Mouse (Mus musculus) liver, embryonic 14.5 days (tissue): Measurements from ENCODE around the gene Gm20498. TPM values are rescaled to one million over a fixed set of nuclear protein-coding genes. Genes with fewer than 3 reads are reported as not detected.

ENCODE experiments used
- ATAC-seq: fragments of 200-750 bp; cut with Nextera tagmentation; 2 replicates; pipeline ENCODE4 v1.8.0; 2017; ENCODE audit warnings: moderate number of reproducible peaks, mild to moderate bottlenecking, moderate library complexity; ENCODE audit not compliant: insufficient read depth
- DNase-seq, 3 experiments: peaks; one replicate each; pipeline ENCODE4 v3.0.0-alpha.2; 2012 to 2013; ENCODE audit warnings: low read depth in 3 of 3, low spot score in 3 of 3
- H3K27ac ChIP-seq: fragments of 300-500 bp; sonication (generic); 2 replicates; pipeline ENCODE4 v1.5.1; 2014; ENCODE audit warnings: moderate library complexity, mild to moderate bottlenecking, control low read depth, inconsistent platforms
- H3K27me3 ChIP-seq: fragments of 300-500 bp; sonication (generic); 2 replicates; pipeline ENCODE4 v1.6.1; 2014; ENCODE audit warnings: mild to moderate bottlenecking, low read length, moderate library complexity; ENCODE audit not compliant: control insufficient read depth, insufficient read depth
- H3K36me3 ChIP-seq: fragments of 300-500 bp; sonication (generic); replicated peaks from 2 replicates; pipeline ENCODE4 v1.6.1; 2014; ENCODE audit warnings: low read depth; ENCODE audit not compliant: control insufficient read depth, insufficient read depth
- H3K4me1 ChIP-seq, 2 experiments: fragments of 200-500 bp in 1 of 2; fragments of 300-500 bp in 1 of 2; sonication (generic) in 1 of 2; replicated peaks; 2 replicates each; pipeline ENCODE4 v1.6.1; 2012 to 2014; ENCODE audit warnings: antibody characterized with exemption in 1 of 2, inconsistent platforms in 1 of 2, low read length in 1 of 2; ENCODE audit not compliant: control insufficient read depth in 2 of 2, insufficient read depth in 2 of 2
- H3K4me2 ChIP-seq: fragments of 300-500 bp; sonication (generic); 2 replicates; pipeline ENCODE4 v1.6.1; 2014; ENCODE audit warnings: low read depth, mild to moderate bottlenecking, control low read depth, moderate library complexity
- H3K4me3 ChIP-seq, 2 experiments: fragments of 200-500 bp in 1 of 2; fragments of 300-500 bp in 1 of 2; sonication (generic) in 1 of 2; 2 replicates each; pipeline ENCODE4 v1.5.1; 2012 to 2014; ENCODE audit warnings: low read depth in 2 of 2, low read length in 2 of 2, mild to moderate bottlenecking in 2 of 2, control low read depth in 1 of 2, inconsistent platforms in 1 of 2, moderate library complexity in 1 of 2; ENCODE audit not compliant: insufficient read depth in 1 of 2
- H3K9ac ChIP-seq: fragments of 300-500 bp; sonication (generic); replicated peaks from 2 replicates; pipeline ENCODE4 v1.6.1; 2014; ENCODE audit warnings: mild to moderate bottlenecking, control low read depth, moderate library complexity
- H3K9me3 ChIP-seq: fragments of 300-500 bp; sonication (generic); 2 replicates; pipeline ENCODE4 v1.6.1; 2016; ENCODE audit warnings: low read length, mixed read lengths; ENCODE audit not compliant: control insufficient read depth
- CTCF ChIP-seq: IDR thresholded peaks from 2 replicates; pipeline ENCODE4 v1.5.1; 2016; ENCODE audit warnings: antibody characterized with exemption, low read depth, control low read depth
- EP300 ChIP-seq: IDR thresholded peaks from 2 replicates; pipeline ENCODE4 v1.6.1; 2016; ENCODE audit warnings: antibody characterized with exemption, low read depth
- WGBS: fragments of 180-500 bp; shearing (Covaris S2); extraction: QIAGEN DNeasy Blood & Tissue Kit; methylation state at CpG from one replicate; pipeline ENCODE4 v1.1.7; 2014; ENCODE audit not compliant: insufficient replicate concordance; 5-methylcytosine and 5-hydroxymethylcytosine counted together
- polyA plus RNA-seq, 2 experiments: library from polyadenylated mRNA; depleted of rRNA in 1 of 2; stranded (reverse) in 1 of 2; unstranded in 1 of 2; fragments of >200 nt; fragmentation: Nextera tagmentation in 1 of 2; extraction: Ambion mirVana in 1 of 2; gene quantifications; 2 replicates each; pipeline versions ENCODE4 v1.2.1 to v1.2.3; 2012 to 2014

Gm20498 gene
- 3.9 and 4.8 TPM in 2 replicates for polyA plus RNA-seq (2012; rRNA removed)
- 13.0 and 14.4 TPM in 2 replicates for polyA plus RNA-seq (2014; fragmentation: Nextera tagmentation; extraction: Ambion mirVana)

- under 1% methylated on average over 46 of the region's 46 CpGs for WGBS
- peak within 1 kb of the TSS; percentile 67 for H3K27ac ChIP-seq
- H3K4me3 ChIP-seq: peak within 1 kb of the TSS; percentile 84 to 92
- H3K9me3 ChIP-seq: no peaks in the 10 kb centered on the region
- no peaks in the 10 kb centered on the region for H3K36me3 ChIP-seq
- TF ChIP-seq EP300: no peak
- TF ChIP-seq CTCF: no peak
- no peaks in the 10 kb centered on the region for H3K27me3 ChIP-seq
- H3K4me1 ChIP-seq: peaks cover 3 to 5% of the 10 kb centered on the region in 2 experiments; a peak in 2 of 4 replicates
- peak; percentile 87 for ATAC-seq
- peak; percentile 60 to 68 (median 65) for DNase-seq
- peak within 1 kb of the TSS; percentile 73 for H3K4me2 ChIP-seq
- H3K9ac ChIP-seq: peak within 1 kb of the TSS; percentile 86
Observed at GRCm38 (mm10) chr12:81532316-81533028, at the start of gene Gm20498, which contains the start of gene Synj2bp. Gene Gm20498 (minus strand): TSS chr12:81532905. Gene Synj2bp (minus strand): TSS chr12:81532911.

- H3K27ac ChIP-seq: no peak within 1 kb of the TSS
- DNase-seq (no peak), ATAC-seq (no peak)
- H3K9me3 ChIP-seq: no peaks in the 10 kb centered on the region
- TF ChIP-seq CTCF: no peak
- no peak for TF ChIP-seq EP300
- peaks cover 3 to 6% of the 10 kb centered on the region in 2 experiments for H3K4me1 ChIP-seq
- 69% methylated on average over 1 of the region's 1 CpGs for WGBS
- H3K4me3 ChIP-seq: no peak within 1 kb of the TSS
- peaks cover 10% of the 10 kb centered on the region; the same call in 1 of the 2 replicates for H3K36me3 ChIP-seq
- peak within 1 kb of the TSS; percentile 1; the same call in 1 of the 2 replicates for H3K4me2 ChIP-seq
- no peak within 1 kb of the TSS for H3K9ac ChIP-seq
- H3K27me3 ChIP-seq: no peaks in the 10 kb centered on the region
Observed at GRCm38 (mm10) chr12:81568374-81568773, 35.7 kb upstream of the Gm20498 start, which contains the start of gene Adam21. Gene Adam21 (minus strand): TSS chr12:81568474.

GRCm38 (mm10) chr12:81567931-81568330 is 35.2 kb upstream of the Gm20498 start:
- Histone ChIP-seq H3K36me3 (peaks cover 8% of the 10 kb centered on the region; the same call in 1 of the 2 replicates), H3K4me1 (peaks cover 3 to 6% of the 10 kb centered on the region in 2 experiments), H3K9me3 (no peaks in the 10 kb centered on the region), H3K4me2 (peak overlapping the region; percentile 1; the same call in 1 of the 2 replicates), H3K27me3 (no peaks in the 10 kb centered on the region), H3K27ac (no peak overlapping the region), H3K4me3 (no peak overlapping the region), H3K9ac (no peak overlapping the region)
- TF ChIP-seq CTCF: no peak
- no peak for TF ChIP-seq EP300
- WGBS: 25% methylated on average over 5 of the region's 5 CpGs
- DNase-seq (peak in 1 of 3 experiments; percentile 9), ATAC-seq (0 out of 2 replicates have a peak, but pooled peaks have one; percentile 28)

GRCm38 (mm10) chr12:81564173-81564572 is 31.5 kb upstream of the Gm20498 start:
- Histone ChIP-seq H3K27me3 (no peaks in the 10 kb centered on the region), H3K36me3 (no peaks in the 10 kb centered on the region), H3K4me1 (peaks cover 3 to 6% of the 10 kb centered on the region in 2 experiments), H3K9ac (no peak overlapping the region), H3K27ac (no peak overlapping the region), H3K4me2 (no peak overlapping the region), H3K9me3 (no peaks in the 10 kb centered on the region), H3K4me3 (no peak overlapping the region)
- 73% methylated on average over 3 of the region's 3 CpGs for WGBS
- ATAC-seq: no peak
- DNase-seq: no peak
- TF ChIP-seq CTCF (no peak), EP300 (no peak)

- Histone ChIP-seq H3K4me1 (no peaks in the 10 kb centered on the region), H3K9ac (no peak overlapping the region), H3K27ac (no peak overlapping the region), H3K36me3 (no peaks in the 10 kb centered on the region), H3K9me3 (no peaks in the 10 kb centered on the region), H3K4me3 (no peak overlapping the region), H3K27me3 (no peaks in the 10 kb centered on the region), H3K4me2 (no peak overlapping the region)
- TF ChIP-seq EP300 (no peak), CTCF (no peak)
- 65% methylated on average over 3 of the region's 3 CpGs for WGBS
- DNase-seq (no peak), ATAC-seq (no peak)
Observed at GRCm38 (mm10) chr12:81549286-81549685, 16.6 kb upstream of the Gm20498 start.
